Mouse (Mus musculus): ENCODE data around the gene Ush1g. TPM values are rescaled to one million over a fixed set of nuclear protein-coding genes. Genes with fewer than 3 reads are reported as not detected.
A peak's percentile ranks its signal among the peaks of the same experiment; 100 is the strongest.

Ush1g gene
- 0.14 TPM in 1 of 2 replicates, not detected in the other for polyA plus RNA-seq (2014; fragmentation: Nextera tagmentation; extraction: Ambion mirVana)

- peaks cover 85% of the 10 kb centered on the region for H3K27me3 ChIP-seq (replicated peaks; ENCODE audit: control insufficient read depth, insufficient read depth, low read length)
- no peak within 1 kb of the TSS for H3K4me3 ChIP-seq (ENCODE audit: low read depth, low read length)
- peaks cover 4% of the 10 kb centered on the region for H3K4me1 ChIP-seq (replicated peaks; ENCODE audit: control insufficient read depth, insufficient read depth, low read length)
- H3K27ac ChIP-seq (ENCODE audit: low read depth): no peak within 1 kb of the TSS
- no peaks in the 10 kb centered on the region for H3K36me3 ChIP-seq (ENCODE audit: control insufficient read depth, insufficient read depth, low read length)
- DNase-seq (ENCODE audit: low spot score) (peak; percentile 90), ATAC-seq (replicated peaks; ENCODE audit: low FRiP score, low TSS enrichment, low read depth) (peak; percentile 21; the same call in 1 of the 2 replicates)
- peak within 1 kb of the TSS; percentile 11; the same call in 1 of the 2 replicates for H3K4me2 ChIP-seq (ENCODE audit: low read length)
- 5% methylated on average over 35 of the region's 35 CpGs for WGBS
- H3K9ac ChIP-seq (ENCODE audit: low read length): no peak within 1 kb of the TSS
- no peaks in the 10 kb centered on the region for H3K9me3 ChIP-seq (ENCODE audit: control insufficient read depth, low read length)
Measured at GRCm38 (mm10) chr11:115321906-115322693, at the start of gene Ush1g. Gene Ush1g (minus strand): TSS chr11:115322041.

GRCm38 (mm10) chr11:115371354-115371753, 49.5 kb upstream of the Ush1g start:
- Histone ChIP-seq H3K4me1 (replicated peaks; ENCODE audit: control insufficient read depth, insufficient read depth, low read length) (peaks cover 10% of the 10 kb centered on the region; the same call in 1 of the 2 replicates), H3K27ac (ENCODE audit: low read depth) (no peak overlapping the region), H3K9ac (ENCODE audit: low read length) (no peak overlapping the region), H3K4me2 (ENCODE audit: low read length) (no peak overlapping the region), H3K9me3 (ENCODE audit: control insufficient read depth, low read length) (no peaks in the 10 kb centered on the region), H3K4me3 (ENCODE audit: low read depth, low read length) (no peak overlapping the region), H3K36me3 (ENCODE audit: control insufficient read depth, insufficient read depth, low read length) (no peaks in the 10 kb centered on the region), H3K27me3 (replicated peaks; ENCODE audit: control insufficient read depth, insufficient read depth, low read length) (peaks cover 42% of the 10 kb centered on the region)
- 47% methylated on average over 8 of the region's 8 CpGs for WGBS
- no peak for ATAC-seq (replicated peaks; ENCODE audit: low FRiP score, low TSS enrichment, low read depth)
- DNase-seq (ENCODE audit: low spot score): no peak

DNA sequence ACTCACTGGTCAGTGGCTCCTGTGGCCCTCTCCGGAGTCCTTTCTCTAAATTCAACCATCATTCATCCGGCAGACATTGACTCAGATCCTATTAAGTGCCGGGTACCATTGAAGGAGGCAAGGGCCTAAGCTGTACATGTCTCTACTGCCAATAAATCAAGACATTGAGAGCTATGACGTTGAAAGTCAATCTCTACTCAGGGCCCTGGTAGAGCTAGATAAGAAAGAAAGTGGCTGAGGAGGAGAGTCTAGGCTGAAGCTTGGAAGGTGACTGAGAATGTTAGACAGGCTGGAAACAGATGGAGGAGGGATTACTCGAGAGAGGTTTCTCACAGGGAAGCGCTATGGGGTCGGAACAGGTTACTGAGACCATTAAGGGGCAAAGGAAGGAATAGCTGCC, 48.5 kb upstream of the Ush1g start:
- Histone ChIP-seq H3K9me3 (ENCODE audit: control insufficient read depth, low read length) (no peaks in the 10 kb centered on the region), H3K27me3 (replicated peaks; ENCODE audit: control insufficient read depth, insufficient read depth, low read length) (peaks cover 51% of the 10 kb centered on the region), H3K4me1 (replicated peaks; ENCODE audit: control insufficient read depth, insufficient read depth, low read length) (peaks cover 10% of the 10 kb centered on the region; the same call in 1 of the 2 replicates), H3K27ac (ENCODE audit: low read depth) (no peak overlapping the region), H3K9ac (ENCODE audit: low read length) (no peak overlapping the region), H3K36me3 (ENCODE audit: control insufficient read depth, insufficient read depth, low read length) (no peaks in the 10 kb centered on the region), H3K4me2 (ENCODE audit: low read length) (no peak overlapping the region), H3K4me3 (ENCODE audit: low read depth, low read length) (no peak overlapping the region)
- no peak for ATAC-seq (replicated peaks; ENCODE audit: low FRiP score, low TSS enrichment, low read depth)
- no peak for DNase-seq (ENCODE audit: low spot score)
- 54% methylated on average over 7 of the region's 7 CpGs for WGBS

DNA sequence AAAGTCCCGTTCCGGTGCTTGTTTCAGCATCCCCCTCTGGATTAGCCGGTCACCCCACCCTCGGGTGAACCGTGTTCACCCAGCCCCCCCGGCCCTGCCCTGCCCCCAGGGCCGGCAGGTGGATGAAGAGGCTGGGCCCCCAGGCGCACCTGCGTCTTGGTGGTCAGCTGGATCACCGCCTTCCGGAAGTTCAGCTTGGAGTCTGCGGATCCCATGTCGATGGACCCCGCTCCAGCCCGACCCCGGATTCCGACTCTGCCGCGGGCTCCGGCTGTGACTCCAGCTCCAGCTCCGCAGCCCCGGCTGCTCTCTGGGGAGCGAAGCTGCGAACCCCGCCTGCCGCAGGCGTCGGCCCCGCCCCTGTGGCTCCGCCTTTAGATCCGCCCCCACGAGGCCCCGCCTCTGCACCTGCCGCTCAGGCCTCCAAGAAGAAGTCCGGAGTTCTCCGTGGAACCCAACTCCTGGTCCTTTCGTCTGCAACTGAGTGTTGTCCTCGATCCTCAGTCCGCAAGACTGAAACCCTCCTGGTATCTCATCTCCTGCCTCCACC, 45.6 kb upstream of the Ush1g start, which contains the start of gene Hid1:
Gene Hid1 (minus strand): TSS at position 362 of the 550 bp plus-strand sequence.
- ATAC-seq (replicated peaks; ENCODE audit: low FRiP score, low TSS enrichment, low read depth) (peak; percentile 79), DNase-seq (ENCODE audit: low spot score) (peak; percentile 90)
- WGBS: under 1% methylated on average over 34 of the region's 39 CpGs
- Histone ChIP-seq H3K27me3 (replicated peaks; ENCODE audit: control insufficient read depth, insufficient read depth, low read length) (peaks cover 33% of the 10 kb centered on the region), H3K4me1 (replicated peaks; ENCODE audit: control insufficient read depth, insufficient read depth, low read length) (peaks cover 3% of the 10 kb centered on the region; the same call in 1 of the 2 replicates), H3K9ac (ENCODE audit: low read length) (peak within 1 kb of the TSS; percentile 38), H3K4me3 (ENCODE audit: low read depth, low read length) (peak within 1 kb of the TSS; percentile 40), H3K36me3 (ENCODE audit: control insufficient read depth, insufficient read depth, low read length) (no peaks in the 10 kb centered on the region), H3K4me2 (ENCODE audit: low read length) (peak within 1 kb of the TSS; percentile 75), H3K27ac (ENCODE audit: low read depth) (no peak within 1 kb of the TSS), H3K9me3 (ENCODE audit: control insufficient read depth, low read length) (no peaks in the 10 kb centered on the region)

DNA sequence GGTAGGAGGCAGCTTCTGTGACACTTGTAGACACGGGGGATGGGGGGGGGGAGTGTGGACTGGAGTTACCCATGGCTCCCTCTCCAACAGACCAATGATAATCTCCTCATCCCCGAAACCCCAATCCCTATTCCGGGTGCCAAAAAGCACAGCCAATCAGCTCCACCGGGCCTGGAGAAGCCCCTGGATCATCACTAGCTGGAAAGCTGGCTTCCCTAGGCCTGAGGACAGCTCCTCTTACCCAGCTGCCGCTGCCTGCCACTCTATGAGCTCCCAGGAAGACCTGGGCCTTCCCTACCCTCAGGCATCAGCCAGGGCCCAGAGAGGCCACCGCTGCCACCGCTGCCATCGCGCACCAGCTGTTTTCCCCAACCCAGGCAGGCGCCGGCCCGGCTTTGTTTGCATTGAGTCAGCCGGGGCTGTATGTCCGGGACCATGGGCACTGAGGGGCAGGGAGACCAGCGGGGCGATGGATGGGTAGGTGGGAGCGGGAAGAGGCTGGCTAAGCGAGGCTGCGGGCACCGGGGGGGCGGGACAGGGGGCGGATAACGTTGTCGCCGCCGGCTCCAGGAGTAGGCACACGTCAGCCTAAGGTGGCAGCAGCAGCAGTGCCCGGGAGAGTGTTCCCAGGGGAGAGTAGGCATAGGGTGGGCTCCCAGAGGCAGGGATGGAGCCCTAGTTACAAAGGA, 45.0 kb upstream of the Ush1g start:
- WGBS: 4% methylated on average over 28 of the region's 28 CpGs
- Histone ChIP-seq H3K36me3 (ENCODE audit: control insufficient read depth, insufficient read depth, low read length) (no peaks in the 10 kb centered on the region), H3K27ac (ENCODE audit: low read depth) (no peak overlapping the region), H3K9me3 (ENCODE audit: control insufficient read depth, low read length) (no peaks in the 10 kb centered on the region), H3K9ac (ENCODE audit: low read length) (peak overlapping the region; percentile 38), H3K4me1 (replicated peaks; ENCODE audit: control insufficient read depth, insufficient read depth, low read length) (peaks cover 3% of the 10 kb centered on the region; the same call in 1 of the 2 replicates), H3K4me2 (ENCODE audit: low read length) (peak overlapping the region; percentile 75), H3K4me3 (ENCODE audit: low read depth, low read length) (peak overlapping the region; percentile 40), H3K27me3 (replicated peaks; ENCODE audit: control insufficient read depth, insufficient read depth, low read length) (peaks cover 33% of the 10 kb centered on the region)
- ATAC-seq (replicated peaks; ENCODE audit: low FRiP score, low TSS enrichment, low read depth) (peak; percentile 38; the same call in 1 of the 2 replicates), DNase-seq (ENCODE audit: low spot score) (no peak)

GRCm38 (mm10) chr11:115366039-115366705, 44.3 kb upstream of the Ush1g start:
- Histone ChIP-seq H3K27me3 (replicated peaks; ENCODE audit: control insufficient read depth, insufficient read depth, low read length) (peaks cover 33% of the 10 kb centered on the region), H3K36me3 (ENCODE audit: control insufficient read depth, insufficient read depth, low read length) (no peaks in the 10 kb centered on the region), H3K4me2 (ENCODE audit: low read length) (peak overlapping the region; percentile 75; the same call in 1 of the 2 replicates), H3K4me1 (replicated peaks; ENCODE audit: control insufficient read depth, insufficient read depth, low read length) (peaks cover 3% of the 10 kb centered on the region; the same call in 1 of the 2 replicates), H3K27ac (ENCODE audit: low read depth) (no peak overlapping the region), H3K9ac (ENCODE audit: low read length) (no peak overlapping the region), H3K4me3 (ENCODE audit: low read depth, low read length) (no peak overlapping the region), H3K9me3 (ENCODE audit: control insufficient read depth, low read length) (no peaks in the 10 kb centered on the region)
- ATAC-seq (replicated peaks; ENCODE audit: low FRiP score, low TSS enrichment, low read depth) (no peak), DNase-seq (ENCODE audit: low spot score) (no peak)
- 35% methylated on average over 7 of the region's 7 CpGs for WGBS

GRCm38 (mm10) chr11:115364136-115364535, 42.3 kb upstream of the Ush1g start:
- Histone ChIP-seq H3K9me3 (ENCODE audit: control insufficient read depth, low read length) (no peaks in the 10 kb centered on the region), H3K27me3 (replicated peaks; ENCODE audit: control insufficient read depth, insufficient read depth, low read length) (peaks cover 32% of the 10 kb centered on the region), H3K9ac (ENCODE audit: low read length) (no peak overlapping the region), H3K4me1 (replicated peaks; ENCODE audit: control insufficient read depth, insufficient read depth, low read length) (peaks cover 9% of the 10 kb centered on the region; the same call in 1 of the 2 replicates), H3K27ac (ENCODE audit: low read depth) (no peak overlapping the region), H3K4me2 (ENCODE audit: low read length) (no peak overlapping the region), H3K36me3 (ENCODE audit: control insufficient read depth, insufficient read depth, low read length) (no peaks in the 10 kb centered on the region), H3K4me3 (ENCODE audit: low read depth, low read length) (no peak overlapping the region)
- WGBS: 75% methylated on average over 3 of the region's 3 CpGs
- no peak for ATAC-seq (replicated peaks; ENCODE audit: low FRiP score, low TSS enrichment, low read depth)
- no peak for DNase-seq (ENCODE audit: low spot score)

DNA sequence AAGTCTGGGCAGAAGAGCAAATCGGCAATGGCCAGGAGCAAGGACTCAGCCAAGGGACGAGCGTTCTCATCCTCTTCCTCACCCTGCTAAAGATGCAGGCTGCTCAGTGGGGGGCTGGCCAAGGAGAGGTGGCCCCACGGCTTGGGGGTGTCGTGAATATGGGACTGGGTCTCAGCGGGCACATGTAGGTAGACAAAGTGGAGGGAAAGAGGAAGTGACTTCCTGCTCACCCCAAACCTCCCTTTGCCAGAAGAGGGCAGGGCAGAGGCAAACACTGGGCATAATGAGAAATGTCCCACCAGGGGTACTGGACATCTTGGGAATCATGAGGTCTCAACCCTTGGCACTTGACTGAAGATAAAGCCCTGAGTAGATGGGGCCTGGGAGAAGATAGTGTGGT, 37.9 kb upstream of the Ush1g start:
- Histone ChIP-seq H3K27ac (ENCODE audit: low read depth) (peak overlapping the region; percentile 51; the same call in 1 of the 2 replicates), H3K9me3 (ENCODE audit: control insufficient read depth, low read length) (no peaks in the 10 kb centered on the region), H3K27me3 (replicated peaks; ENCODE audit: control insufficient read depth, insufficient read depth, low read length) (no peaks in the 10 kb centered on the region), H3K9ac (ENCODE audit: low read length) (no peak overlapping the region), H3K4me3 (ENCODE audit: low read depth, low read length) (no peak overlapping the region), H3K36me3 (ENCODE audit: control insufficient read depth, insufficient read depth, low read length) (no peaks in the 10 kb centered on the region), H3K4me1 (replicated peaks; ENCODE audit: control insufficient read depth, insufficient read depth, low read length) (peaks cover 12% of the 10 kb centered on the region; the same call in 1 of the 2 replicates), H3K4me2 (ENCODE audit: low read length) (no peak overlapping the region)
- 61% methylated on average over 6 of the region's 6 CpGs for WGBS
- DNase-seq (ENCODE audit: low spot score) (no peak), ATAC-seq (replicated peaks; ENCODE audit: low FRiP score, low TSS enrichment, low read depth) (no peak)
